15 mouse cellular contexts compared by ENCODE assay signal in genomic region chr3:41502161-41502560, GRCm38 (mm10).
"Had no signal": no experiment of that assay in that cellular context is flagged by ENCODE, and none has a peak within 500 bp of the region (broad histone marks: within the 10 kb centered on the region; RNA-seq: fewer than 3 reads in every experiment).

No protein-coding gene starts in this region.

- H3K36me3 ChIP-seq: neural tube, embryonic 13.5 days; neural tube, embryonic 15.5 days; stomach, embryonic 15.5 days had no signal

- H3K4me1 ChIP-seq: neural tube, embryonic 13.5 days; neural tube, embryonic 15.5 days had no signal

- H3K27ac ChIP-seq: neural tube, embryonic 13.5 days; neural tube, embryonic 15.5 days; stomach, embryonic 15.5 days; stomach, postnatal 0 days had no signal

- H3K27me3 ChIP-seq: neural tube, embryonic 13.5 days; neural tube, embryonic 15.5 days; stomach, embryonic 15.5 days had no signal

- H3K9me3 ChIP-seq: neural tube, embryonic 13.5 days; neural tube, embryonic 15.5 days; stomach, embryonic 15.5 days had no signal

- DNase-seq: retina, postnatal 1 day; right cerebral cortex, adult 18-20 months; right cerebral cortex, postnatal 14 days; right cerebral cortex, postnatal 25 days; right cerebral cortex, postnatal 4 days; spleen, adult 18-20 months; thymus, adult 18-20 months; thymus, adult 2 months; thymus, postnatal 14 days; thymus, postnatal 25 days; thymus, postnatal 4 days had no signal

- H3K4me3 ChIP-seq: neural tube, embryonic 13.5 days; neural tube, embryonic 15.5 days; stomach, embryonic 15.5 days had no signal
